Mouse (Mus musculus): ENCODE results near the gene Epha4. TPM values are rescaled to one million over a fixed set of nuclear protein-coding genes. Genes with fewer than 3 reads are reported as not detected.

Gene Epha4
- polyA plus RNA-seq, 1 experiment from 2014 or later = 12.0 TPM

DNA sequence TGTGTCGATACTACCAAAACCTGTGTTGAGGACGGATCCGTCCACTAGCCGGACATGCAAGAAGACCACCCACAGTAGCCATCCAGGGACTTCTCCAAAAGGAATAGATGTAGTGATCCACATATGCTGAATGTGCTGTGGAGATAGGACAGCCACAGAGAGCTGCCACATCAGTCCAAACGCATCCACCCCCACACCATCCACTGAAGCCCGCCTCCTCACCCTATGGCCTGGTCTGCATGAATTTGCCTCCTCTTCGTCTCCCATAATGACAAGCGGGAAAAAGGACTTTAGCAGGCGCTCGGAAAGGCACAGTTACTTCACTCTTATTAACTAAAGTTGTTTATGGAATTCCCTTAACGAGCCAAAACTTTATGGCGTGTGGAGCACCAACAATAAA, 68.5 kb downstream of the Epha4 start:
- Histone ChIP-seq H3K4me2 (ENCODE audit: low read length) (no peak overlapping the region), H3K4me1 (replicated peaks; ENCODE audit: insufficient read depth, low read length) (peaks cover 9% of the 10 kb centered on the region), H3K27me3 (ENCODE audit: insufficient read depth, low read length) (no peaks in the 10 kb centered on the region), H3K9me3 (replicated peaks; ENCODE audit: low read length) (no peaks in the 10 kb centered on the region), H3K4me3 (replicated peaks; ENCODE audit: low read depth, low read length) (no peak overlapping the region), H3K36me3 (ENCODE audit: insufficient read depth, low read length) (no peaks in the 10 kb centered on the region), H3K9ac (ENCODE audit: low read depth, low read length) (no peak overlapping the region), H3K27ac (peak overlapping the region; percentile 47)
- DNase-seq (ENCODE audit: low spot score) = peak; percentile 41
- ATAC-seq (replicated peaks; ENCODE audit: low FRiP score, low read depth) = no peak; the same call in 1 of the 2 replicates
- 32% methylated on average over 12 of the region's 12 CpGs for WGBS
- no peak for TF ChIP-seq CTCF (IDR thresholded peaks at IDR 0.05; ENCODE audit: low read depth)

GRCm38 (mm10) chr1:77444648-77445047, 70.2 kb downstream of the Epha4 start:
- no peak for TF ChIP-seq CTCF (IDR thresholded peaks at IDR 0.05; ENCODE audit: low read depth)
- no peak overlapping the region for H3K27ac ChIP-seq
- H3K4me2 ChIP-seq (ENCODE audit: low read length) = no peak overlapping the region

DNA sequence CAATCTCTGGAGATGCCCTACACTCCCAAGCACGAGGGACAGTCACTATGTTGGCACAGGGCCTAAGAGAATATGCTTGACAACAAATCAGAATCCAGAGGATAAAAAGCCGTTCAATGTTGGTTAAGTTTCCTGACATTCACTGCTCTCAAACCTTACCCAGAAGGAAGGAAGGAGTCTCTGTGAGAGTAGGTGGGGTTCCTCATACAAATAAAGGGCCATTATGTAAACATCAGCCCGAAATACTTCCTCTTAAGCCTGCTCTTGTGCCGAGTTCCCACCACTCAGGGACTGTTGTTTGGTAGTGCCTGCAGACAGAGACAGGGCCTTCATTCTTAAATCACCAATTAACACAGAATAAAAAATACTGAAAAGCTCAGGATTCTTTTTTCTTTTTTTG, 72.9 kb downstream of the Epha4 start:
- no peak for TF ChIP-seq CTCF (IDR thresholded peaks at IDR 0.05; ENCODE audit: low read depth)
- Histone ChIP-seq H3K9ac (ENCODE audit: low read depth, low read length) (no peak overlapping the region), H3K4me3 (replicated peaks; ENCODE audit: low read depth, low read length) (no peak overlapping the region), H3K27me3 (ENCODE audit: insufficient read depth, low read length) (no peaks in the 10 kb centered on the region), H3K9me3 (replicated peaks; ENCODE audit: low read length) (no peaks in the 10 kb centered on the region), H3K36me3 (ENCODE audit: insufficient read depth, low read length) (no peaks in the 10 kb centered on the region), H3K4me1 (replicated peaks; ENCODE audit: insufficient read depth, low read length) (peaks cover 13% of the 10 kb centered on the region), H3K4me2 (ENCODE audit: low read length) (no peak overlapping the region), H3K27ac (no peak overlapping the region)
- DNase-seq (ENCODE audit: low spot score) (no peak), ATAC-seq (replicated peaks; ENCODE audit: low FRiP score, low read depth) (no peak)
- 40% methylated on average over 4 of the region's 4 CpGs for WGBS

More at GRCm38 (mm10) chr1:77444648-77445047, 70.2 kb downstream of the Epha4 start:
- no peaks in the 10 kb centered on the region for H3K9me3 ChIP-seq (replicated peaks; ENCODE audit: low read length)
- no peak for DNase-seq (ENCODE audit: low spot score)
- no peak overlapping the region for H3K9ac ChIP-seq (ENCODE audit: low read depth, low read length)
- peaks cover 15% of the 10 kb centered on the region for H3K4me1 ChIP-seq (replicated peaks; ENCODE audit: insufficient read depth, low read length)
- 84% methylated on average over 9 of the region's 9 CpGs for WGBS
- no peaks in the 10 kb centered on the region for H3K36me3 ChIP-seq (ENCODE audit: insufficient read depth, low read length)
- ATAC-seq (replicated peaks; ENCODE audit: low FRiP score, low read depth) = no peak
- H3K4me3 ChIP-seq (replicated peaks; ENCODE audit: low read depth, low read length) = no peak overlapping the region
- no peaks in the 10 kb centered on the region for H3K27me3 ChIP-seq (ENCODE audit: insufficient read depth, low read length)

DNA sequence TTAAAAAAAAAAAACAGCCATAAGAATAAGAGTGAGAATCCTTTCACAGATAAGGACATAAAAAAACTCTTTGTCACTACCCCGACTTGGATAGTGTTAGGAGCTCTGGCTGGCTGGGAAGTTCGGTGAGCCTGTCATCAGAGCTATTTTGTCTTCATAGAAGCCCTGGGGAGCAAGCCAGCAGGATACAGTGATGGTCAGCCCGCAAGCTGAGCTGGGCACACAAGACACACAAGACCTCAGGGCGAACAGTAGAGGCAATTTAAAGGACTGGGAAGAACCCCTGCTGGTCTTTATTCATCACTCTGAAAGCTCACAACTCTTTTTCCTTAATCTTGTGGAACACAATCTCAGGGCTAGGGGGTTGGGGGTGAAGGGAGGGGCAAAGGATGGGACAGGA, 73.5 kb downstream of the Epha4 start:
- H3K4me1 ChIP-seq (replicated peaks; ENCODE audit: insufficient read depth, low read length) = peaks cover 7% of the 10 kb centered on the region
- H3K9me3 ChIP-seq (replicated peaks; ENCODE audit: low read length) = no peaks in the 10 kb centered on the region
- DNase-seq (ENCODE audit: low spot score) = no peak
- ATAC-seq (replicated peaks; ENCODE audit: low FRiP score, low read depth) = no peak
- H3K4me2 ChIP-seq (ENCODE audit: low read length) = no peak overlapping the region
- no peak overlapping the region for H3K4me3 ChIP-seq (replicated peaks; ENCODE audit: low read depth, low read length)
- no peak overlapping the region for H3K27ac ChIP-seq
- no peak for TF ChIP-seq CTCF (IDR thresholded peaks at IDR 0.05; ENCODE audit: low read depth)
- H3K9ac ChIP-seq (ENCODE audit: low read depth, low read length) = no peak overlapping the region
- no peaks in the 10 kb centered on the region for H3K36me3 ChIP-seq (ENCODE audit: insufficient read depth, low read length)
- H3K27me3 ChIP-seq (ENCODE audit: insufficient read depth, low read length) = no peaks in the 10 kb centered on the region
- 62% methylated on average over 4 of the region's 4 CpGs for WGBS

DNA sequence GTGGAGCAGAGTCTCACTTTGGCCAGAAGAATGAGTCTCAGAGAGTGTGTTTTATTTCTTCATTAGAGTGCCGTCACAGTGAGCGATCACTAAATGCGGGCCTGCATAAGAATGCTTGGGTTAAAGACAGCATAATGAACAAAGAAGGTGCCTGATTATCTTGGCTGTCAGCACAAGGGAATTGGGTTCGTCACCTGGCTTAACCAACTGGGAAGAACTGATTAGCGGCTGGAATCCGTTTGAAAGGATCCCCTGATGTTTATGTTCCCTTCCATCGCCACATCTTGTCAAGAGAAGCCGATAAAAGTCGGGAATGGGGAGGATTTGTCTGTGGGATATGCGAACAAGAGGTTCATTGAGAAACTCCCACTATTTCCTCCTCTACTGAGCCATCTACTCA, 74.4 kb downstream of the Epha4 start:
- peak; percentile 16 for DNase-seq (ENCODE audit: low spot score)
- no peak for ATAC-seq (replicated peaks; ENCODE audit: low FRiP score, low read depth)
- peaks cover 6% of the 10 kb centered on the region; the same call in 1 of the 2 replicates for H3K4me1 ChIP-seq (replicated peaks; ENCODE audit: insufficient read depth, low read length)
- no peaks in the 10 kb centered on the region for H3K9me3 ChIP-seq (replicated peaks; ENCODE audit: low read length)
- no peak for TF ChIP-seq CTCF (IDR thresholded peaks at IDR 0.05; ENCODE audit: low read depth)
- H3K4me2 ChIP-seq (ENCODE audit: low read length) = 0 out of 2 replicates have a peak overlapping the region, but pooled peaks have one; percentile 2
- H3K27me3 ChIP-seq (ENCODE audit: insufficient read depth, low read length) = no peaks in the 10 kb centered on the region
- H3K36me3 ChIP-seq (ENCODE audit: insufficient read depth, low read length) = no peaks in the 10 kb centered on the region
- 32% methylated on average over 10 of the region's 10 CpGs for WGBS
- H3K27ac ChIP-seq = no peak overlapping the region
- no peak overlapping the region for H3K4me3 ChIP-seq (replicated peaks; ENCODE audit: low read depth, low read length)
- H3K9ac ChIP-seq (ENCODE audit: low read depth, low read length) = no peak overlapping the region

- Histone ChIP-seq H3K9me3 (replicated peaks; ENCODE audit: low read length) (no peaks in the 10 kb centered on the region), H3K36me3 (ENCODE audit: insufficient read depth, low read length) (no peaks in the 10 kb centered on the region), H3K4me3 (replicated peaks; ENCODE audit: low read depth, low read length) (no peak overlapping the region), H3K9ac (ENCODE audit: low read depth, low read length) (no peak overlapping the region), H3K27me3 (ENCODE audit: insufficient read depth, low read length) (no peaks in the 10 kb centered on the region), H3K4me1 (replicated peaks; ENCODE audit: insufficient read depth, low read length) (peaks cover 9% of the 10 kb centered on the region; the same call in 1 of the 2 replicates), H3K4me2 (ENCODE audit: low read length) (no peak overlapping the region), H3K27ac (no peak overlapping the region)
- WGBS = 79% methylated on average over 3 of the region's 3 CpGs
- ATAC-seq (replicated peaks; ENCODE audit: low FRiP score, low read depth) (no peak), DNase-seq (ENCODE audit: low spot score) (no peak)
- no peak for TF ChIP-seq CTCF (IDR thresholded peaks at IDR 0.05; ENCODE audit: low read depth)
Measured at GRCm38 (mm10) chr1:77439383-77440074, 75.4 kb downstream of the Epha4 start.
